Mouse (Mus musculus) megakaryocyte progenitor cell, adult 5-6 weeks (primary cell): ENCODE measurements around the gene Ush2a. TPM values are rescaled to one million over a fixed set of nuclear protein-coding genes. Genes with fewer than 3 reads are reported as not detected.

ENCODE experiments used
- ATAC-seq: replicated peaks from 2 replicates; pipeline ENCODE4 v1.8.0; 2016; ENCODE audit warnings: mild to moderate bottlenecking, moderate TSS enrichment, inconsistent platforms; ENCODE audit not compliant: poor library complexity
- total RNA-seq, 2 experiments: library from RNA; stranded (forward) in 1 of 2; stranded (reverse) in 1 of 2; fragments of 157-497, 149-512 nt in 1 of 2; fragments of 200-1000 nt in 1 of 2; gene quantifications; 2 replicates each; pipeline versions ENCODE4 v1.2.3 to v1.2.4; 2015 to 2017

Gene Ush2a
- total RNA-seq (2015) (not detected in 2 replicates), total RNA-seq (2017) (not detected in 2 replicates)

GRCm38 (mm10) chr1:188261903-188262682 is at the start of gene Ush2a:
Gene Ush2a (plus strand): TSS chr1:188262023.
- ATAC-seq, result no peak

GRCm38 (mm10) chr1:188214885-188215611 is 46.8 kb upstream of the Ush2a start:
- no peak for ATAC-seq

- peak; percentile 78 for ATAC-seq
Measured at GRCm38 (mm10) chr1:188221226-188221792, 40.5 kb upstream of the Ush2a start.

- no peak for ATAC-seq
Measured at GRCm38 (mm10) chr1:188233036-188233724, 28.6 kb upstream of the Ush2a start.

- no peak for ATAC-seq
Measured at GRCm38 (mm10) chr1:188238636-188239035, 23.2 kb upstream of the Ush2a start.

GRCm38 (mm10) chr1:188241766-188242165 is 20.1 kb upstream of the Ush2a start:
- no peak for ATAC-seq

GRCm38 (mm10) chr1:188257500-188257899 is 4.3 kb upstream of the Ush2a start:
- ATAC-seq, result no peak

GRCm38 (mm10) chr1:188260259-188261107 is 1.3 kb upstream of the Ush2a start:
- ATAC-seq, result no peak

GRCm38 (mm10) chr1:188267127-188267722 is 5.4 kb downstream of the Ush2a start:
- no peak for ATAC-seq

- no peak for ATAC-seq
Measured at GRCm38 (mm10) chr1:188269071-188269470, 7.2 kb downstream of the Ush2a start.

GRCm38 (mm10) chr1:188313303-188313702 is 51.5 kb downstream of the Ush2a start:
- ATAC-seq, result no peak

GRCm38 (mm10) chr1:188316574-188316973 is 54.8 kb downstream of the Ush2a start:
- peak; percentile 77 for ATAC-seq

- no peak for ATAC-seq
Measured at GRCm38 (mm10) chr1:188320204-188320603, 58.4 kb downstream of the Ush2a start.

- peak; percentile 97 for ATAC-seq
Measured at GRCm38 (mm10) chr1:188321534-188321933, 59.7 kb downstream of the Ush2a start.

- ATAC-seq, result no peak
Measured at GRCm38 (mm10) chr1:188330406-188330805, 68.6 kb downstream of the Ush2a start.

GRCm38 (mm10) chr1:188333936-188334335 is 72.1 kb downstream of the Ush2a start:
- ATAC-seq, result no peak

GRCm38 (mm10) chr1:188347762-188348161 is 85.9 kb downstream of the Ush2a start:
- peak; percentile 48 for ATAC-seq

GRCm38 (mm10) chr1:188354726-188355125 is 92.9 kb downstream of the Ush2a start:
- ATAC-seq, result peak; percentile 67

- no peak for ATAC-seq
Measured at GRCm38 (mm10) chr1:188363548-188363947, 101.7 kb downstream of the Ush2a start.

GRCm38 (mm10) chr1:188385180-188385579 is 123.4 kb downstream of the Ush2a start:
- ATAC-seq, result peak; percentile 35
